Mouse (Mus musculus) kidney, embryonic 14.5 days (tissue): ENCODE results near the gene Spaca6. TPM values are rescaled to one million over a fixed set of nuclear protein-coding genes. Genes with fewer than 3 reads are reported as not detected.

Source experiments
- ATAC-seq: fragments of 200-750 bp; cut with Nextera tagmentation; 2 replicates; pipeline ENCODE4 v1.8.0; 2017; ENCODE audit warnings: moderate number of reproducible peaks, mild to moderate bottlenecking, moderate TSS enrichment, moderate library complexity; ENCODE audit not compliant: low FRiP score, low TSS enrichment
- H3K27ac ChIP-seq: fragments of 300-500 bp; sonication (generic); 2 replicates; pipeline ENCODE4 v1.5.1; 2014; ENCODE audit warnings: low read depth, mild to moderate bottlenecking, low read length, moderate library complexity, mixed read lengths
- H3K27me3 ChIP-seq: fragments of 300-500 bp; sonication (generic); 2 replicates; pipeline ENCODE4 v1.6.1; 2014; ENCODE audit warnings: mild to moderate bottlenecking, low read length; ENCODE audit not compliant: control insufficient read depth, insufficient read depth
- H3K36me3 ChIP-seq: fragments of 300-500 bp; sonication (generic); 2 replicates; pipeline ENCODE4 v1.6.1; 2014; ENCODE audit warnings: low read length, mixed read lengths; ENCODE audit not compliant: control insufficient read depth, insufficient read depth
- H3K4me1 ChIP-seq: fragments of 300-500 bp; sonication (generic); 2 replicates; pipeline ENCODE4 v1.6.1; 2014; ENCODE audit warnings: low read length, mixed read lengths; ENCODE audit not compliant: control insufficient read depth, insufficient read depth
- H3K4me2 ChIP-seq: fragments of 300-500 bp; sonication (generic); replicated peaks from 2 replicates; pipeline ENCODE4 v1.6.1; 2014; ENCODE audit warnings: low read depth, mild to moderate bottlenecking, low read length
- H3K4me3 ChIP-seq: fragments of 300-500 bp; sonication (generic); 2 replicates; pipeline ENCODE4 v1.5.1; 2014; ENCODE audit warnings: mild to moderate bottlenecking, low read length
- H3K9ac ChIP-seq: fragments of 300-500 bp; sonication (generic); 2 replicates; pipeline ENCODE4 v1.6.1; 2014; ENCODE audit warnings: low read depth, mild to moderate bottlenecking, low read length, moderate library complexity
- H3K9me3 ChIP-seq: fragments of 300-500 bp; sonication (generic); 2 replicates; pipeline ENCODE4 v1.6.1; 2016; ENCODE audit warnings: low read length; ENCODE audit not compliant: control insufficient read depth
- WGBS: fragments of 180-500 bp; shearing (Covaris S2); extraction: QIAGEN DNeasy Blood & Tissue Kit; methylation state at CpG from one replicate; pipeline ENCODE4 v1.1.7; 2014; 5-methylcytosine and 5-hydroxymethylcytosine counted together
- polyA plus RNA-seq: library from polyadenylated mRNA; unstranded; fragments of >200 nt; fragmentation: Nextera tagmentation; extraction: Ambion mirVana; gene quantifications from 2 replicates; pipeline ENCODE4 v1.2.1, GENCODE M21; 2014

The Spaca6 gene
- polyA plus RNA-seq, 1 experiment from 2014 or later = 32.8 TPM

GRCm38 (mm10) chr17:17856612-17857011 is 29.7 kb downstream of the Spaca6 start:
- 0 out of 2 replicates have a peak, but pooled peaks have one; percentile 63 for ATAC-seq
- Histone ChIP-seq H3K4me3 (no peak overlapping the region), H3K27me3 (no peaks in the 10 kb centered on the region), H3K36me3 (no peaks in the 10 kb centered on the region), H3K27ac (no peak overlapping the region), H3K4me2 (no peak overlapping the region), H3K4me1 (no peaks in the 10 kb centered on the region), H3K9me3 (no peaks in the 10 kb centered on the region), H3K9ac (no peak overlapping the region)
- WGBS = 56% methylated on average over 1 of the region's 1 CpGs

DNA sequence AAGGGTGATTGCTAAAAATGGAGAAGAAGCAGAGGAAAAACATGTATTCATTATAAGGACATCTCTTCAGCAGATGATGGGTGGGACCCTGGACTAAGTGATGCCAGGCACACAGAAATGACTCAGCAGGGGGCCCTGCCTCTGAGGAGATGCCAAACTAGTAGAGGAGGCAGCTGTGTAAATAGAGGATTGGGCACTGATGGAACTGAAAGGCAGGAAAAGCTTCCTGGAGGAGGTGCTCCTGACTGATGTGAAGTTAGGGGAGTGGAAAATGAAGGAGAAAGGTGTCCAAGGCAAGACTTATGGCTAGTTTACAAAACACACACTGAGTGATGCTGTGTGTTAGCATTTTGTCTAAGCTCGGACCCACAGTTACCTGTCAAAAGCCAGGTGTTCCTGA is 30.5 kb downstream of the Spaca6 start:
- no peak overlapping the region for H3K27ac ChIP-seq
- no peaks in the 10 kb centered on the region for H3K27me3 ChIP-seq
- no peaks in the 10 kb centered on the region for H3K36me3 ChIP-seq
- no peak for ATAC-seq
- no peak overlapping the region for H3K4me3 ChIP-seq
- no peaks in the 10 kb centered on the region for H3K4me1 ChIP-seq
- no peak overlapping the region for H3K4me2 ChIP-seq
- H3K9me3 ChIP-seq = no peaks in the 10 kb centered on the region
- WGBS = 71% methylated on average over 1 of the region's 1 CpGs
- H3K9ac ChIP-seq = no peak overlapping the region

DNA sequence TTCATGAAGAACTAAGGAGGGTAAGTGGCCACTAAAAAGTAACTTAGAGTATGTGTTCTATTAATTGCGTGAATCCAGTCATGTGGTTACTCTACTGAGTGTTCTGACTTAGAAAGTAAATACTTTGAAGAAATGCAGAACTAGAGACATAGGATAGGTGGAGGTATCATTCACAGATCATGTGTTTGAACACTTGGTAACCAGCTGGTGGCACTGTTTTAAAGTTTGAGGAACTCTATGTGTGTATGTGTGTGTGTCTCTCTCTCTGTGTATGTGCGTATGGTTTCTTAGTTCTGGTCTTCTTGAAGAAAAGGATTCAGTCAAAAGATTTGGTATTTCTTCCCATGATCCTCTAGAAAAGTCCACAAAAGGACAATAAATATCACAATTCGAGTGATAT is 33.2 kb downstream of the Spaca6 start:
- Histone ChIP-seq H3K27me3 (no peaks in the 10 kb centered on the region), H3K4me2 (no peak overlapping the region), H3K4me1 (no peaks in the 10 kb centered on the region), H3K27ac (no peak overlapping the region), H3K9ac (no peak overlapping the region), H3K9me3 (no peaks in the 10 kb centered on the region), H3K36me3 (no peaks in the 10 kb centered on the region; the same call in 1 of the 2 replicates), H3K4me3 (no peak overlapping the region)
- 85% methylated on average over 3 of the region's 3 CpGs for WGBS
- ATAC-seq = no peak

- H3K9ac ChIP-seq = no peak overlapping the region
- no peaks in the 10 kb centered on the region; the same call in 1 of the 2 replicates for H3K36me3 ChIP-seq
- H3K4me1 ChIP-seq = no peaks in the 10 kb centered on the region
- no peaks in the 10 kb centered on the region for H3K9me3 ChIP-seq
- H3K27me3 ChIP-seq = no peaks in the 10 kb centered on the region
- ATAC-seq = no peak
- H3K4me3 ChIP-seq = no peak overlapping the region
- no peak overlapping the region for H3K27ac ChIP-seq
- WGBS = 60% methylated on average over 1 of the region's 1 CpGs
- no peak overlapping the region for H3K4me2 ChIP-seq
Observed at GRCm38 (mm10) chr17:17862360-17862759, 35.4 kb downstream of the Spaca6 start.

DNA sequence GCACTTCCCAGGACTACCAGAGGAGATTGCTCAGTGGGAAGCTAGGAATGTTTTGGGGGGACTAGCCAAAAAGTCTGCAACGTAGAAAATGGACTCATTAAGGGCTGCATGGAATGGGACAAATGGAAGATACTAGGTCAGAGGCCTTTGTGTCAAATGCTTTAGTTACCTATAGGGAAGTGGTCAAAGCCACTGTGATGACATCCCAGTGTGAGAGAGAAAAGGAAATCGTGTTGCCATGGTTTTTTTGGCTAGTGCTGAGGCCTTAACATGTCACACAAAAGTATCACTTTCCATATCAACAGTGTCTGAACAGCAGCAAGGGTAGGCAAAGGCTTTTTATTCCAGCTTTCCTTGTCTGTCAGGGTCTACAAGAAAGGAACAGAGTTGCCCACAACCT is 38.2 kb downstream of the Spaca6 start:
- H3K27me3 ChIP-seq = no peaks in the 10 kb centered on the region
- no peak overlapping the region for H3K27ac ChIP-seq
- no peaks in the 10 kb centered on the region for H3K9me3 ChIP-seq
- no peak overlapping the region for H3K9ac ChIP-seq
- H3K36me3 ChIP-seq = no peaks in the 10 kb centered on the region; the same call in 1 of the 2 replicates
- H3K4me2 ChIP-seq = no peak overlapping the region
- no peak for ATAC-seq
- H3K4me3 ChIP-seq = no peak overlapping the region
- 75% methylated on average over 2 of the region's 2 CpGs for WGBS
- no peaks in the 10 kb centered on the region for H3K4me1 ChIP-seq

DNA sequence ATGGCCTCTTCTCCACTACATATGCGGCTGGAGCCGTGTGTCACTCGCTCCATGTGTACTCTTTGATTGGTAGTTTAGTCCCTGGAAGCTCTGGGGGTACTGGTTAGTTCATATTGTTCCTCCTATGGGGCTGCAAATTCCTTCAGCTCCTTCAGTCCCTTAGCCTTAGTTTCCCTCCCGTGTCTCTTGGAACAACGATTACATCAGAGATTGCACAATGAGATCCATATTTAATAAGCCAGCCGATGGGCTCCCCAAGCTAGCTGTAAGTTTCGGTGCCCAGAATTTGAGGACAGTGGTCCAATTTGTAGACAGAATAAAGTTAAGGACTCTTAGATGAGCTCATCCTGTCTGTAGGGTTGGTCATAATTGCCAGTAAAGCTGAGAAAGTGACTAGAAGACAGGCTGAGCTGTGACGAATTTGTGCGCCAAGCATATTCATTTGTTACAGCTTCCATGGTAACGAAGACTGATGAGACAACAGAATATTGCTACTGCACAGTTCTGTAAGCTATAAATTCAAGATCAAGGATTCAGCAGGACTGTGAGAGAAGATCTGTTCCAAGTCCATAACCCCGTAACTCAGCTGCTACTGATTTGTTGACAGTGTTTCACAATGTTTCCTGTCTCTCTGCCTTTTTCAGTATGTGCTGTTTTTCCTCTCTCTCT is 40.0 kb downstream of the Spaca6 start:
- no peak overlapping the region for H3K4me2 ChIP-seq
- H3K9ac ChIP-seq = no peak overlapping the region
- H3K27me3 ChIP-seq = no peaks in the 10 kb centered on the region
- H3K36me3 ChIP-seq = no peaks in the 10 kb centered on the region; the same call in 1 of the 2 replicates
- H3K9me3 ChIP-seq = no peaks in the 10 kb centered on the region
- no peak overlapping the region for H3K4me3 ChIP-seq
- no peak overlapping the region for H3K27ac ChIP-seq
- 87% methylated on average over 11 of the region's 11 CpGs for WGBS
- H3K4me1 ChIP-seq = no peaks in the 10 kb centered on the region
- no peak for ATAC-seq

DNA sequence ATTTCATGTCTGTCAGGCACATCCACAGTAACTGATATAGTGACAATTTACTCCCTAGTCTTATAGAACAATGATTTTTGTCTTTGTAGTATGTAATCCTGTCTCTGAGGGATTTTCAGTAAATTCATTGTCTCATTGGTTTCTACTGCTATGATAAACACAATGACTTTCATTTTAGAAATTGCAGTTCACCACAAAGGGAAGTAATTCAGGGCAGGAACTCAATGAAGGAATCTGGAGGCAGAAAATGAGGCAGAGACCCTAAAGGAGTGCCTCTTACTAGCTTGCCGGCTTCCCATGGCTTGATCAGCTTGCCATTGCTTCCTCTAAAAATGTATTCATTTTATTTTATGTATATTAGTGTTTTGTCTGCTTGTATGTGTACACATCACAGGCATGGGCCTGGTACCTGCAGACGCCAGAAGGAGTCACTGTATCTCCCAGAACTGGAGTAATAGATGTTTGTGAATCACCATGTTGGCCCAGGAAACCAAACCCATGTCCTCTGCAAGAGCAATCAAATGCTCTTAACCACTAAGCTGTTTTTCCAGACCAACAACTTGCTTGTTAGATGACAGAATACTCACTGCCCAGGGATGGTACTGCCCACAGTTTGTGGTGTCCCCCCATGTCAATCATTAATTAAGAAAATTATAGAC is 44.1 kb downstream of the Spaca6 start:
- Histone ChIP-seq H3K4me3 (no peak overlapping the region), H3K4me1 (no peaks in the 10 kb centered on the region), H3K9ac (no peak overlapping the region), H3K9me3 (no peaks in the 10 kb centered on the region), H3K27me3 (no peaks in the 10 kb centered on the region), H3K36me3 (no peaks in the 10 kb centered on the region), H3K4me2 (no peak overlapping the region), H3K27ac (no peak overlapping the region)
- no peak for ATAC-seq
- 79% methylated on average over 2 of the region's 2 CpGs for WGBS

DNA sequence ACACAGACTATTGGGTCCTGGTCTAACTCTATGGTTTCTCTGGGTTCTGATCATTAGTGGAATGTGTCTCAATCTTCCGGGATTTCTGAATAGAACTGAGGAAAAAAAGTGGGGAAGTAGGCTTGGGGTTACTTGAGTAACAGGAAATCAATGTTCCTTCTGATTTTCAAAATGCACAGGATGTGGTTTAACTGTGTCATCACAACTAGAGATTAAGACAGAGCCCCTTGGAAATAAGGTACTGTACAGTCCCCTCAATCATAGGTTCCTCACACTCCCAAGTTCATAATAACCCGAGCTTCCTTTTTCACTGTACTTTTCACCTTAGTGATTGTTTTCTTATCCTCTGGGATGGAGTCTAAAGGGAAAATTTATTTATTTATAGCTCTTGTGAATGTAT is 44.7 kb downstream of the Spaca6 start:
- ATAC-seq = no peak
- no peaks in the 10 kb centered on the region for H3K4me1 ChIP-seq
- WGBS = 81% methylated on average over 2 of the region's 2 CpGs
- H3K27me3 ChIP-seq = no peaks in the 10 kb centered on the region
- no peak overlapping the region for H3K4me2 ChIP-seq
- H3K9ac ChIP-seq = no peak overlapping the region
- no peak overlapping the region for H3K27ac ChIP-seq
- H3K36me3 ChIP-seq = no peaks in the 10 kb centered on the region
- no peak overlapping the region for H3K4me3 ChIP-seq
- H3K9me3 ChIP-seq = no peaks in the 10 kb centered on the region

GRCm38 (mm10) chr17:17879347-17879746 is 52.4 kb downstream of the Spaca6 start:
- H3K36me3 ChIP-seq = no peaks in the 10 kb centered on the region
- H3K9me3 ChIP-seq = no peaks in the 10 kb centered on the region
- H3K4me1 ChIP-seq = no peaks in the 10 kb centered on the region
- no peak overlapping the region for H3K9ac ChIP-seq
- H3K27ac ChIP-seq = no peak overlapping the region
- no peak overlapping the region for H3K4me3 ChIP-seq
- no peaks in the 10 kb centered on the region for H3K27me3 ChIP-seq
- WGBS = 81% methylated on average over 1 of the region's 1 CpGs
- no peak overlapping the region for H3K4me2 ChIP-seq
- no peak for ATAC-seq
